Mouse (Mus musculus) embryonic fibroblast, embryonic 13.5 days (primary cell): ENCODE results near the gene Rtbdn.
A peak's percentile ranks its signal among the peaks of the same experiment; 100 is the strongest.

Experiments used
- CTCF ChIP-seq: IDR thresholded peaks from 2 replicates; pipeline ENCODE4 v1.5.1; 2011; ENCODE audit warnings: mild to moderate bottlenecking, control low read depth, low read length, moderate library complexity, borderline replicate concordance; ENCODE audit not compliant: insufficient read depth
- POLR2A ChIP-seq: IDR thresholded peaks from 2 replicates; pipeline ENCODE4 v1.6.1; 2011; ENCODE audit warnings: low read depth, mild to moderate bottlenecking, control low read depth, low read length, moderate library complexity

DNA sequence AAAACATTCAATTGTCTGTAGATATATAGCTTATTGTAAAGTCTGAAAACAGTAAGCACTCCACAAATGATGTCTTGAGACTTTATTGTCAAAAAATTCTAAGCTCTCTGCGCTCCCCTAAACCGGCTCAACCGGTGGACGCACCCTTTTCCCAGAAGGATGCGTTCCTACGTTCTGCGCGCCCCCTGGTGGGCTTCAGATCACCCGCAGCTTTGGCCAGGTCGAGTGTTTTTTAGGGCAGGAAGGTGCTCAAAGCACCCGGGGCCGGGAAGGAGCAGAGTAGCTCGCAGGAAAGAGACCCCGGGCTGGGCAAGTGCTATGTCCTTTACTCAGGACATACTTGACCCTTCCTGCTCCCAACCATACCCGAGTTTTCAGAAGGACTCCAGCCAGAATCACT is 43.0 kb downstream of the Rtbdn start:
- peak; percentile 78; the same call in 1 of the 2 replicates for TF ChIP-seq CTCF
- peak; percentile 14; the same call in 1 of the 2 replicates for TF ChIP-seq POLR2A
